23 mouse cellular contexts compared by ENCODE assay signal in genomic region chr10:23963444-23963843, GRCm38 (mm10). TPM values are rescaled to one million over a fixed set of nuclear protein-coding genes. Genes with fewer than 3 reads are reported as not detected.
A peak's percentile ranks its signal among the peaks of the same experiment; 100 is the strongest.
DNase-seq lines count a peak whose midpoint lies in the region; ATAC-seq and TF ChIP-seq lines count a peak whose summit lies in the region.
"Had no signal": no experiment of that assay in that cellular context is flagged by ENCODE, and none has a peak within 500 bp of the region (broad histone marks: within the 10 kb centered on the region; RNA-seq: fewer than 3 reads in every experiment).

No protein-coding gene starts in this region.

- TF ChIP-seq CTCF in brain, embryonic 14.5 days (IDR thresholded peaks at IDR 0.05; ENCODE audit: borderline replicate concordance, extremely low read depth, insufficient read depth, insufficient read length), result no peak
- TF ChIP-seq CTCF in forebrain, postnatal 0 days (IDR thresholded peaks at IDR 0.05; ENCODE audit: low read depth), result no peak

- H3K9ac ChIP-seq in heart, embryonic 11.5 days (ENCODE audit: low read depth, low read length), result no peak overlapping the region
- no peak overlapping the region for H3K9ac ChIP-seq in forebrain, postnatal 0 days
- H3K9ac ChIP-seq: embryonic facial prominence, embryonic 12.5 days; lung, embryonic 15.5 days; neural tube, embryonic 13.5 days had no signal

- H3K36me3 ChIP-seq in heart, embryonic 10.5 days, result no peaks in the 10 kb centered on the region
- no peaks in the 10 kb centered on the region for H3K36me3 ChIP-seq in heart, embryonic 11.5 days (ENCODE audit: control insufficient read depth, insufficient read depth, low read length)
- H3K36me3 ChIP-seq in forebrain, postnatal 0 days (ENCODE audit: insufficient read depth), result no peaks in the 10 kb centered on the region
- H3K36me3 ChIP-seq: embryonic facial prominence, embryonic 12.5 days; lung, embryonic 15.5 days; neural tube, embryonic 13.5 days had no signal

- 51% methylated on average over 3 of the region's 3 CpGs for WGBS in heart, embryonic 10.5 days
- WGBS in heart, embryonic 11.5 days (ENCODE audit: insufficient replicate concordance), result 42% methylated on average over 3 of the region's 3 CpGs
- 38% methylated on average over 3 of the region's 3 CpGs for whole genome bisulfite sequencing in forebrain, postnatal 0 days

- no peak overlapping the region for H3K27ac ChIP-seq in heart, embryonic 10.5 days
- no peak overlapping the region for H3K27ac ChIP-seq in heart, embryonic 11.5 days (ENCODE audit: low read depth, low read length)
- no peak overlapping the region for H3K27ac ChIP-seq in forebrain, postnatal 0 days (ENCODE audit: low read depth, low read length)
- H3K27ac ChIP-seq: embryonic facial prominence, embryonic 12.5 days; gastrocnemius, adult 2 months; lung, embryonic 15.5 days; neural tube, embryonic 13.5 days had no signal

- H3K4me3 ChIP-seq in heart, embryonic 10.5 days, result no peak overlapping the region
- no peak overlapping the region for H3K4me3 ChIP-seq in heart, embryonic 11.5 days (ENCODE audit: low read depth, low read length)
- H3K4me3 ChIP-seq in forebrain, postnatal 0 days (ENCODE audit: low read depth, low read length), result no peak overlapping the region
- H3K4me3 ChIP-seq: embryonic facial prominence, embryonic 12.5 days; gastrocnemius, adult 2 months; lung, embryonic 15.5 days; neural tube, embryonic 13.5 days had no signal

- DNase-seq in heart, embryonic 10.5 days (ENCODE audit: low spot score), result peak; percentile 74
- DNase-seq in kidney, postnatal 4 days, result peak; percentile 36 to 48
- no peak for DNase-seq in kidney, adult 9 months
- DNase-seq in brain, embryonic 14.5 days (ENCODE audit: low read depth), result peak; percentile 77
- DNase-seq in forebrain, postnatal 0 days, result peak; percentile 10
- no peak for DNase-seq in embryo, embryonic 9.5 days (ENCODE audit: extremely low spot score)
- DNase-seq: adrenal gland, postnatal 10 days; cerebellum, adult 9-10 months; gastrocnemius, adult 2 months; layer of hippocampus, adult 9-11 months; thymus, adult 2 months had no signal

- no peaks in the 10 kb centered on the region for H3K4me1 ChIP-seq in heart, embryonic 10.5 days
- no peaks in the 10 kb centered on the region for H3K4me1 ChIP-seq in heart, embryonic 11.5 days (ENCODE audit: control insufficient read depth, insufficient read depth, low read length)
- H3K4me1 ChIP-seq in forebrain, postnatal 0 days (ENCODE audit: insufficient read depth), result no peaks in the 10 kb centered on the region
- H3K4me1 ChIP-seq: embryonic facial prominence, embryonic 12.5 days; lung, embryonic 15.5 days; neural tube, embryonic 13.5 days had no signal

- no peak for TF ChIP-seq POLR2A in brain, embryonic 14.5 days (IDR thresholded peaks at IDR 0.05; ENCODE audit: borderline replicate concordance, extremely low read depth, insufficient read depth, insufficient read length, poor library complexity, severe bottlenecking)

- ATAC-seq in heart, embryonic 11.5 days (replicated peaks; ENCODE audit: insufficient number of reproducible peaks, low FRiP score, low TSS enrichment), result no peak
- peak; percentile 42; the same call in 1 of the 2 replicates for ATAC-seq in forebrain, postnatal 0 days
- ATAC-seq: CD4-positive, CD25-positive, alpha-beta regulatory T cell, adult 4 months had no signal

- no peaks in the 10 kb centered on the region for H3K9me3 ChIP-seq in heart, embryonic 10.5 days
- H3K9me3 ChIP-seq in heart, embryonic 11.5 days (replicated peaks; ENCODE audit: control insufficient read depth, low read length), result no peaks in the 10 kb centered on the region
- H3K9me3 ChIP-seq in forebrain, postnatal 0 days (ENCODE audit: low read length), result no peaks in the 10 kb centered on the region
- H3K9me3 ChIP-seq: embryonic facial prominence, embryonic 12.5 days; lung, embryonic 15.5 days; neural tube, embryonic 13.5 days had no signal

- H3K27me3 ChIP-seq in heart, embryonic 10.5 days (ENCODE audit: insufficient read depth, poor library complexity, severe bottlenecking), result no peaks in the 10 kb centered on the region
- no peaks in the 10 kb centered on the region for H3K27me3 ChIP-seq in heart, embryonic 11.5 days (ENCODE audit: control insufficient read depth, insufficient read depth, low read length)
- H3K27me3 ChIP-seq in forebrain, postnatal 0 days (ENCODE audit: insufficient read depth, low read length), result no peaks in the 10 kb centered on the region
- H3K27me3 ChIP-seq: embryonic facial prominence, embryonic 12.5 days; lung, embryonic 15.5 days; neural tube, embryonic 13.5 days had no signal

- H3K4me2 ChIP-seq in heart, embryonic 11.5 days, result no peak overlapping the region
- no peak overlapping the region for H3K4me2 ChIP-seq in forebrain, postnatal 0 days (ENCODE audit: low read depth)
- H3K4me2 ChIP-seq: embryonic facial prominence, embryonic 12.5 days; lung, embryonic 15.5 days; neural tube, embryonic 13.5 days had no signal

RNA-seq across cellular contexts. Expression of gene Taar4, which starts 3.1 kb away (rescaled TPM):
- polyA plus RNA-seq in heart, embryonic 10.5 days (2016; fragmentation: Nextera tagmentation; extraction: Ambion mirVana), result not detected in 2 replicates
- polyA plus RNA-seq in heart, embryonic 11.5 days (2014; fragmentation: Nextera tagmentation; extraction: Ambion mirVana), result not detected in 2 replicates
- not detected in 2 replicates for polyA plus RNA-seq in brain, embryonic 14.5 days (2012; rRNA removed)
- total RNA-seq in forebrain, postnatal 0 days (2014; rRNA removed), result not detected in 2 replicates
- polyA plus RNA-seq in forebrain, postnatal 0 days (2015; fragmentation: Nextera tagmentation; extraction: Ambion mirVana), result not detected in 2 replicates
- total RNA-seq: adrenal gland, postnatal 10 days; gastrocnemius, adult 2 months; heart, adult 18-20 months; liver, adult 2 months; megakaryocyte, adult 5-6 weeks; monocyte, adult 5-6 weeks had no signal
- polyA plus RNA-seq: CD4-positive, CD25-positive, alpha-beta regulatory T cell, adult 4 months; embryonic facial prominence, embryonic 12.5 days; kidney, embryonic 14.5 days; liver, adult 2 months; lung, embryonic 15.5 days; neural tube, embryonic 13.5 days; small intestine, adult 2 months; stomach, embryonic 14.5 days had no signal

RNA-seq across cellular contexts. Expression of gene Taar5, which starts 7.1 kb away (rescaled TPM):
- not detected in 2 replicates for polyA plus RNA-seq in heart, embryonic 10.5 days (2016; fragmentation: Nextera tagmentation; extraction: Ambion mirVana)
- polyA plus RNA-seq in heart, embryonic 11.5 days (2014; fragmentation: Nextera tagmentation; extraction: Ambion mirVana), result not detected in 2 replicates
- 0.18 TPM in 1 of 2 replicates, not detected in the other for polyA plus RNA-seq in brain, embryonic 14.5 days (2012; rRNA removed)
- not detected in 2 replicates for total RNA-seq in forebrain, postnatal 0 days (2014; rRNA removed)
- polyA plus RNA-seq in forebrain, postnatal 0 days (2015; fragmentation: Nextera tagmentation; extraction: Ambion mirVana), result not detected in 2 replicates
- total RNA-seq: adrenal gland, postnatal 10 days; gastrocnemius, adult 2 months; heart, adult 18-20 months; liver, adult 2 months; megakaryocyte, adult 5-6 weeks; monocyte, adult 5-6 weeks had no signal
- polyA plus RNA-seq: CD4-positive, CD25-positive, alpha-beta regulatory T cell, adult 4 months; embryonic facial prominence, embryonic 12.5 days; kidney, embryonic 14.5 days; liver, adult 2 months; lung, embryonic 15.5 days; neural tube, embryonic 13.5 days; small intestine, adult 2 months; stomach, embryonic 14.5 days; thymus, adult 2 months had no signal

RNA-seq across cellular contexts. Expression of gene Taar3, which starts 14.1 kb away (rescaled TPM):
- polyA plus RNA-seq in heart, embryonic 10.5 days (2016; fragmentation: Nextera tagmentation; extraction: Ambion mirVana), result not detected in 2 replicates
- polyA plus RNA-seq in heart, embryonic 11.5 days (2014; fragmentation: Nextera tagmentation; extraction: Ambion mirVana), result not detected in 2 replicates
- polyA plus RNA-seq in brain, embryonic 14.5 days (2012; rRNA removed), result not detected in 2 replicates
- total RNA-seq in forebrain, postnatal 0 days (2014; rRNA removed), result not detected in 2 replicates
- polyA plus RNA-seq in forebrain, postnatal 0 days (2015; fragmentation: Nextera tagmentation; extraction: Ambion mirVana), result not detected in 2 replicates
- total RNA-seq: adrenal gland, postnatal 10 days; gastrocnemius, adult 2 months; heart, adult 18-20 months; liver, adult 2 months; megakaryocyte, adult 5-6 weeks; monocyte, adult 5-6 weeks had no signal
- polyA plus RNA-seq: CD4-positive, CD25-positive, alpha-beta regulatory T cell, adult 4 months; embryonic facial prominence, embryonic 12.5 days; kidney, embryonic 14.5 days; liver, adult 2 months; lung, embryonic 15.5 days; neural tube, embryonic 13.5 days; small intestine, adult 2 months; stomach, embryonic 14.5 days; thymus, adult 2 months had no signal

RNA-seq across cellular contexts. Expression of gene Taar6, which starts 22.0 kb away (rescaled TPM):
- polyA plus RNA-seq in heart, embryonic 10.5 days (2016; fragmentation: Nextera tagmentation; extraction: Ambion mirVana), result not detected in 2 replicates
- not detected in 2 replicates for polyA plus RNA-seq in heart, embryonic 11.5 days (2014; fragmentation: Nextera tagmentation; extraction: Ambion mirVana)
- not detected in 2 replicates for polyA plus RNA-seq in brain, embryonic 14.5 days (2012; rRNA removed)
- total RNA-seq in forebrain, postnatal 0 days (2014; rRNA removed), result not detected in 2 replicates
- polyA plus RNA-seq in forebrain, postnatal 0 days (2015; fragmentation: Nextera tagmentation; extraction: Ambion mirVana), result not detected in 2 replicates
- total RNA-seq: adrenal gland, postnatal 10 days; gastrocnemius, adult 2 months; heart, adult 18-20 months; liver, adult 2 months; megakaryocyte, adult 5-6 weeks; monocyte, adult 5-6 weeks had no signal
- polyA plus RNA-seq: CD4-positive, CD25-positive, alpha-beta regulatory T cell, adult 4 months; embryonic facial prominence, embryonic 12.5 days; kidney, embryonic 14.5 days; liver, adult 2 months; lung, embryonic 15.5 days; neural tube, embryonic 13.5 days; small intestine, adult 2 months; stomach, embryonic 14.5 days; thymus, adult 2 months had no signal

RNA-seq across cellular contexts. Expression of gene Taar2, which starts 25.1 kb away (rescaled TPM):
- 0.14 TPM in 1 of 2 replicates, not detected in the other for polyA plus RNA-seq in heart, embryonic 10.5 days (2016; fragmentation: Nextera tagmentation; extraction: Ambion mirVana)
- not detected in 2 replicates for polyA plus RNA-seq in heart, embryonic 11.5 days (2014; fragmentation: Nextera tagmentation; extraction: Ambion mirVana)
- 0.08 TPM in 1 of 2 replicates, not detected in the other for polyA plus RNA-seq in brain, embryonic 14.5 days (2012; rRNA removed)
- not detected in 2 replicates for total RNA-seq in forebrain, postnatal 0 days (2014; rRNA removed)
- 0.15 and 0.19 TPM in 2 replicates for polyA plus RNA-seq in forebrain, postnatal 0 days (2015; fragmentation: Nextera tagmentation; extraction: Ambion mirVana)
- total RNA-seq: adrenal gland, postnatal 10 days; gastrocnemius, adult 2 months; heart, adult 18-20 months; liver, adult 2 months; megakaryocyte, adult 5-6 weeks; monocyte, adult 5-6 weeks had no signal
- polyA plus RNA-seq: CD4-positive, CD25-positive, alpha-beta regulatory T cell, adult 4 months; embryonic facial prominence, embryonic 12.5 days; kidney, embryonic 14.5 days; liver, adult 2 months; lung, embryonic 15.5 days; small intestine, adult 2 months; stomach, embryonic 14.5 days; thymus, adult 2 months had no signal

Comparison
In these comparisons a context has a peak if more than half of its experiments do, and no peak if none do; other contexts are left out.
1. DNase-seq: peak in heart, embryonic 10.5 days (single experiment), kidney, postnatal 4 days (2 of 2), brain, embryonic 14.5 days (single experiment) and forebrain, postnatal 0 days (single experiment); none in kidney, adult 9 months (single experiment) and embryo, embryonic 9.5 days (single experiment).